Mouse (Mus musculus) heart, postnatal 0 days (tissue): ENCODE measurements at regions not wholly inside any gene's neighbourhood (a gene's known extent, or its start where the extent isn't known, plus 50 kb on each side); places are given as distances from the start of the nearest gene placed in this dataset.

Experiments
- CTCF ChIP-seq: IDR thresholded peaks from 2 replicates; pipeline ENCODE4 v1.5.1; 2016; ENCODE audit warnings: antibody characterized with exemption, control low read depth, low read depth
- EP300 ChIP-seq: IDR thresholded peaks from 2 replicates; pipeline ENCODE4 v1.6.1; 2016; ENCODE audit warnings: antibody characterized with exemption, low read depth

GRCm38 (mm10) chr17:83138493-83139417 is 76.3 kb upstream of the Pkdcc start:
- TF ChIP-seq CTCF (no peak), EP300 (no peak)
